Mouse (Mus musculus) adrenal gland, adult 18-20 months (tissue): ENCODE measurements around the gene Srsf7. TPM values are rescaled to one million over a fixed set of nuclear protein-coding genes. Genes with fewer than 3 reads are reported as not detected.

ENCODE experiments used
- DNase-seq, 2 experiments: peaks; one replicate each; pipeline ENCODE4 v3.0.0; 2021 to 2022; ENCODE audit warnings: low spot score in 2 of 2
- total RNA-seq, 2 experiments: library from RNA; stranded (reverse); gene quantifications; 1 replicate in 1 of 2; 2 replicates in 1 of 2; pipeline ENCODE4 v1.2.3; 2021

Srsf7 gene
- total RNA-seq, 2 experiments from 2014 or later: 124 to 133 TPM

DNA sequence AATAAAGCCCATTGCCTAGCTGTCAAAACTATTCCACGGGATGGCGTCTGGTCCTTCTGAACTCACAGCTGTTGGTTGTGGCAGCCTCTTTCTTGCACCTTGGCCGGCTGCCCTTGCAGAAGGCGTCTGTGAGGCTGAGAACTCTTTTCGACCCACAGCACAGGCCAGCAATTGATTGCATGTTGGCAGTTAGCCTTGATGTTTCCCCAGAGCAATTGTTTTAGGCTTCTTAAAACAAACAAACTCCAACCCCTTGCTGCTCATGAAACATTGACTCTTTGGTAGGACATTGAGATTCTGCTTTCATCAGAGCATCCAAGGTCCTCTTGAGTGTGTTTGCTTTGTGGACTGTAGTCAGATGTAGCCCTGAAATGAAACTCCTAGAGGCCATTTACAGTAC lies 46.7 kb downstream of the Srsf7 start:
- DNase-seq: peak in 1 of 2 experiments; percentile 46

DNA sequence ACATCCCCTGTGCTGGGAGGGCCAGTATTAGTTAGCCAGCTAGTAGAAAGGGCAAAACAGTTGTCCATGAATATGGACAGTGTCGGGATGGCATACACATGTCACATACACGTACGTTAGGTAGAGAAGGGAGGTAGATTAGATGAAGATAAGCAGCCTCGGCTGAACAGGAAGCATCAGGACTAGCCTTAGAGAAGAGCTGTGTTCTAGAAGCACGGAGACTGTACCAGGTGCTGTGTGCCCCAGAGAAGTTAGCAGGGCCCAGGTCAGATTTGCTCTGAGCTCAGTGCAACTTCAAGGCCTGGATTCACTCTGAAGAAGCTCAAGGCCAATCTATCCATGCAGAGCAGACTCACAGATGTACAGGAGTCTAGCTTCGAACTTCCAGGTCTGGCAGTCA lies 49.6 kb downstream of the Srsf7 start:
- no peak for DNase-seq

- no peak for DNase-seq
These were observed 50.2 kb downstream of the Srsf7 start for GRCm38 (mm10) chr17:80156905-80157304.

- no peak for DNase-seq
These were observed 53.5 kb downstream of the Srsf7 start for GRCm38 (mm10) chr17:80153631-80154030.

DNA sequence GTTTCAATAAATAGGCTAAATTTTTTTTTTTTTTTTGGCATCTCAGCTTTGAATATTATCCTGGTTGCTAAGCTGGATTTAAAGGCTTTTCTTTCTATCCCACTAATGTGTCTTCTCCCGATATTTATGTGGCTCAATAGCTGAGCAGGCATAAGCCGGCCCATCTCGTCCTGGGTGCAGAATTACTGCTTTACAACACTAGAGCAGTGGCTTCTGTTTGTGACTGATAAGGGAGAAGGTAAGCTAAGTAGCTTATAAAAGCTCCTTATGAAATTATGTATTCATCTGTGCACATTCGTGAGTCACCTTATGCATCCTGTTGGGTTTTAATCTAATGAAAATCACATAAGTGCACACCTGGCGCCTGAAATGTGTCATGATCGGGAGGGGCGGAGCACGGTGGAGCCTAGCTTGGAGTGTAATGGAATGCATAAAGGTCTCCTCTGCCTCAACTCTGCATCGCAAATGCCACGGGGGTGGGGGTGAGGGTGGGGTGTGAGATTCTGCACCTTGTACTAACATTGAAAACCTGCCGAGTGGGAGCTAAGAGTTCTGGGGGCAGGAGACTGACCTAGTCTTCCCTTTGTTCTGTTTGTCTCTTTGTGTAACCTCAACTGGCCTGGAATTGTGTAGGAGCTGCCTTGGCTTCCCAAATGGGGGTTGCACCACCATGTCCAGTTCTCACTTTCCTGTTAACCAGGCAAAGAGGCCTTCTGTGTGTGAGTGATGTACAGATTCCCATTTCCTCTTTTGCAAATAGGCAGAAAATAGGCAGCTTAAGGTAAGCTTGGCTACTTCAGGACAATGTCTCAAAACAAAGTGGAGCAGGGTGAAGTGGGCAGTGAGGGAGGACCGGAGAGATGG lies 54.1 kb downstream of the Srsf7 start:
- no peak for DNase-seq

DNA sequence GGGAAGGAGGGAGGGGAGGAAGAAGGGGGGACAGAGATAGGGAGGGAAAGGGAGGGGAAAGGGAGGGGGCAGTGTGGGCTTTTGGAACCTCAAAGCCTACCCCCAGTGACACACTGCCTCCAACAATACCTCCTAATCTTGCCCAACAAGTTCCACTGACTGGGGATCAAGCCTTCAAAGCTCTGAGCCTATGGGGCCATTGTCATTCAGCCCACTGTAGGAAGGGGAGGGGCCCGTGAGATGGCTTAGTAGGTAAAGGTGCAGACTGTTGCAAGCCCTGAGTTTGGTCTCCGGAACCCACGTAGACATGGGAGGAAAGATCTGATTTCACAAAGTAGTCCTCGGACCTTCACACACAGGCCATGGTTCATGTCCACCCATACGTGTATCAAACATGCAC lies 55.8 kb downstream of the Srsf7 start:
- DNase-seq: no peak

Other genes starting within 250 kb of the Srsf7 start
- gene Hnrnpll, start 145.0 kb downstream of the Srsf7 start, total RNA-seq: 10 to 100 TPM; 36.3 to 48.5 TPM
- 10 to 100 TPM; 17.7 to 22.6 TPM for gene Galm, start 79.8 kb downstream of the Srsf7 start, total RNA-seq
- not detected for gene Ttc39d, start 153 bp upstream of the Srsf7 start, total RNA-seq
- gene Gemin6, start 17.1 kb upstream of the Srsf7 start, total RNA-seq: 1 to 10 TPM; 6.5 to 7.0 TPM
- 10 to 100 TPM; 16.8 to 22.0 TPM for gene Morn2, start 82.9 kb upstream of the Srsf7 start, total RNA-seq
- 10 to 100 TPM in 1 of 2 experiments, 1 to 10 TPM in 1; 9.3 to 11.0 TPM for gene Dhx57, start 83.2 kb upstream of the Srsf7 start, total RNA-seq
- 1 to 10 TPM in 1 of 2 experiments, under 1 TPM in 1; 0.38 to 1.1 TPM for gene Arhgef33, start 100.1 kb upstream of the Srsf7 start, total RNA-seq
- not detected for gene Gm10190, start 166.2 kb upstream of the Srsf7 start, total RNA-seq